Mouse (Mus musculus) embryonic facial prominence, embryonic 13.5 days (tissue): ENCODE results near the gene Rsph4a. TPM values are rescaled to one million over a fixed set of nuclear protein-coding genes. Genes with fewer than 3 reads are reported as not detected.

Experiments used
- ATAC-seq: fragments of 200-750 bp; cut with Nextera tagmentation; 2 replicates; pipeline ENCODE4 v1.8.0; 2017; ENCODE audit warnings: low read depth; ENCODE audit not compliant: insufficient number of reproducible peaks, insufficient read depth, low FRiP score, low TSS enrichment
- H3K27ac ChIP-seq: fragments of 300-500 bp; sonication (generic); 2 replicates; pipeline ENCODE4 v1.5.1; 2015; ENCODE audit warnings: moderate library complexity, mild to moderate bottlenecking, inconsistent platforms
- H3K27me3 ChIP-seq: fragments of 300-500 bp; sonication (generic); 2 replicates; pipeline ENCODE4 v1.6.1; 2015; ENCODE audit warnings: mild to moderate bottlenecking, inconsistent platforms
- H3K36me3 ChIP-seq: fragments of 300-500 bp; sonication (generic); 2 replicates; pipeline ENCODE4 v1.6.1; 2015; ENCODE audit warnings: mild to moderate bottlenecking, inconsistent platforms
- H3K4me1 ChIP-seq: fragments of 300-500 bp; sonication (generic); 2 replicates; pipeline ENCODE4 v1.6.1; 2015; ENCODE audit warnings: inconsistent platforms
- H3K4me2 ChIP-seq: fragments of 300-500 bp; sonication (generic); 2 replicates; pipeline ENCODE4 v1.6.1; 2015; ENCODE audit warnings: moderate library complexity, mild to moderate bottlenecking, inconsistent platforms
- H3K4me3 ChIP-seq: fragments of 300-500 bp; sonication (generic); 2 replicates; pipeline ENCODE4 v1.5.1; 2015; ENCODE audit warnings: mild to moderate bottlenecking, inconsistent platforms
- H3K9ac ChIP-seq: fragments of 300-500 bp; sonication (generic); 2 replicates; pipeline ENCODE4 v1.6.1; 2015; ENCODE audit warnings: mild to moderate bottlenecking, inconsistent platforms
- H3K9me3 ChIP-seq: fragments of 300-500 bp; sonication (generic); 2 replicates; pipeline ENCODE4 v1.6.1; 2016; ENCODE audit warnings: inconsistent platforms
- WGBS: fragments of 180-500 bp; shearing (Covaris S2); methylation state at CpG from one replicate; pipeline ENCODE4 v1.1.7; 2015; ENCODE audit warnings: mixed read lengths; 5-methylcytosine and 5-hydroxymethylcytosine counted together
- polyA plus RNA-seq: library from polyadenylated mRNA; unstranded; fragments of >200 nt; fragmentation: Nextera tagmentation; extraction: Ambion mirVana; gene quantifications from 2 replicates; pipeline ENCODE4 v1.2.1, GENCODE M21; 2015

Gene Rsph4a
- polyA plus RNA-seq, 1 experiment from 2014 or later: not detected

GRCm38 (mm10) chr10:33950803-33951583 is 46.1 kb downstream of the Rsph4a start, which contains the start of gene Zup1:
Gene Zup1 (minus strand): TSS chr10:33951269.
- Histone ChIP-seq H3K4me1 (peaks cover 18% of the 10 kb centered on the region), H3K4me2 (peak within 1 kb of the TSS; percentile 71), H3K9me3 (no peaks in the 10 kb centered on the region), H3K27me3 (no peaks in the 10 kb centered on the region), H3K9ac (peak within 1 kb of the TSS; percentile 98), H3K4me3 (peak within 1 kb of the TSS; percentile 86), H3K36me3 (peaks cover 8% of the 10 kb centered on the region), H3K27ac (peak within 1 kb of the TSS; percentile 80)
- ATAC-seq: peak; percentile 88
- 2% methylated on average over 41 of the region's 42 CpGs for WGBS

GRCm38 (mm10) chr10:33952509-33952908 is 47.6 kb downstream of the Rsph4a start:
- H3K36me3 ChIP-seq: peaks cover 5% of the 10 kb centered on the region
- ATAC-seq: no peak
- 77% methylated on average over 3 of the region's 3 CpGs for WGBS

More at GRCm38 (mm10) chr10:33952509-33952908, 47.6 kb downstream of the Rsph4a start:
- Histone ChIP-seq H3K4me3 (no peak overlapping the region), H3K27me3 (no peaks in the 10 kb centered on the region), H3K9ac (no peak overlapping the region), H3K9me3 (no peaks in the 10 kb centered on the region), H3K4me1 (peaks cover 18% of the 10 kb centered on the region), H3K27ac (no peak overlapping the region), H3K4me2 (no peak overlapping the region)

Other genes starting within 250 kb of the Rsph4a start
- gene Sult3a2, start 118.4 kb upstream of the Rsph4a start, polyA plus RNA-seq: not detected in 2 replicates
- not detected in 2 replicates for gene Sult3a1, start 47.4 kb upstream of the Rsph4a start, polyA plus RNA-seq
- gene Zup1, start 46.2 kb downstream of the Rsph4a start, polyA plus RNA-seq: 30.1 and 33.7 TPM in 2 replicates
- 149 and 153 TPM in 2 replicates for gene Rwdd1, start 114.5 kb downstream of the Rsph4a start, polyA plus RNA-seq
- not detected in 2 replicates for gene Trappc3l, start 132.5 kb downstream of the Rsph4a start, polyA plus RNA-seq
- 0.07 TPM in 1 of 2 replicates, not detected in the other for gene Calhm4, start 139.2 kb downstream of the Rsph4a start, polyA plus RNA-seq
- gene Calhm5, start 191.4 kb downstream of the Rsph4a start, polyA plus RNA-seq: 0.62 and 0.86 TPM in 2 replicates
- 1.5 TPM in 2 replicates for gene Calhm6, start 222.9 kb downstream of the Rsph4a start, polyA plus RNA-seq